Mouse (Mus musculus): Measurements from ENCODE around the gene Fam219a. TPM values are rescaled to one million over a fixed set of nuclear protein-coding genes. Genes with fewer than 3 reads are reported as not detected.

Fam219a gene
- total RNA-seq, 2 experiments from 2014 or later: 199 to 201 TPM

DNA sequence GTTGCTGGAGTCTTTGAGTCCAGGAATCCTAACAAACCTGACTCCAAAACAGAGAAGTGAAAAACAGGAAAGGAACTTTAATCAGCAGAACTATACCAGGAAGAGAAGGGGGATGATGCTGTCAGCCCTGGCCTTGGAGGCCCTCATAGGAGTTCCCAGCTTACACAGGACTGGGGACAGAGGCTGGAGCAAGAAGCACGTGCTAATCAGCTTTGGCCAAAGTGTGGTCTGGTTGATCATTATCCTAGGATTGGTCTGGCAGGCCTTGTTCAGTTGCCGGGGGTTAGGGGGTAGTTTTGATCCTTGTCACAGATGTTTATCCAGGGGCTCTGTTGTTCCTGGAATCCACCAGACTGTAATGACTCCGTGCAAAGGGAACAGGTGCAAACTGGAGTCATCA is 75.0 kb downstream of the Fam219a start:
- DNase-seq (ENCODE audit: extremely low spot score in 1 of 2, low spot score in 2 of 2): no peak
- intact Hi-C loops (cut with DNase I): no loop called here

DNA sequence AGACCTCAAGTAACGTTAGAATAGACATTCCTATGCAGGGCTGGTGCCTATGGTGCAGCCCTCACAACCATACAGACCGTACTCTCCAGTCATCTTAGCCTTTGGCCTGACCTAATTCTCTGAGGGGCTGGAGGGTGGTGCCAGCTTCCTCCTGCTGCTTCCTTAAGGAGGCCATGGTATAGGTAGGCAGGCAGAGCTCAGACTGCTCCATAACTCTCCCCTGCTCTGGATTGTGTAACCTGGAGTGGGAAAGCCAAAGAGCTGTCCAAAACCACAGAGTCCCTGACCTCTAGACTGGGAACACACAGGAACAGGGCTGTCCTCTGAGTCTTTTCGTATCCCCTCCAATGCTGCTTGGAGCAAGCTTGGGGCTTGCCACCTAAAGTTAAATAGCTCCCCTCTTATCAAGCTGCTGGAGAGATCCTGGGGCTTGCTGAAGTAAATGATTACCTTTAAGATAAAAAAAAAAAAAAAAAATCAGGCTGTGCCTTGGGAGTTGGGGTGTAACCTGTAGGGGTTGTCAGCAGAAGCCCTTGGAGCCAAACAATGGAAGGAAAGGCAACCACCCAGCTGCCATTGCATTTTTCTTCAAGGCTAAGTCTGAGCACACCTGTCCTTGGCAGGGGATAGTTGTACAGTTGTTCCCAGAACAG is 75.7 kb downstream of the Fam219a start:
- DNase-seq (ENCODE audit: extremely low spot score in 1 of 2, low spot score in 2 of 2): no peak
- intact Hi-C loops (cut with DNase I): no loop called here

DNA sequence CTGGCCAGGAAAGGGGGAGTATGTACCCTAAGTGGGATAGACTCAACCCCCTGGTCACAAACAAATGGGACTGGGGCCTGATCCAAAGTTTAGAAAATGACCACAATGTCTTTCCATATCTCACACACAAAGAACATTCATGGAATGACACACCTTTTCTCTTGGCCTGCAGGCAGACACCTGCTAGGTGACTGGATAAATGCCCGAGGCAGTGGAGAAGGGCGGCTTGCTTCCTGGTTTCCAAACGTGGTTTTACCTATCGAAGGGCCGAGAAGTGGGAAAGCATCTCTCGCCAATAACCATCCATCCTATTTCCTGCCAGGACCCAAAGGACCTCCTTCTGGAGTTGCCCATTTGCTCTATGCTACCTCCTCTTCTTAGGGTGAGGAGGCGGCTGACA is 76.4 kb downstream of the Fam219a start:
- intact Hi-C loops (cut with DNase I): no loop called here
- DNase-seq (ENCODE audit: extremely low spot score in 1 of 2, low spot score in 2 of 2): no peak

GRCm38 (mm10) chr4:41481601-41482017 is 87.7 kb downstream of the Fam219a start:
- DNase-seq (ENCODE audit: extremely low spot score in 1 of 2, low spot score in 2 of 2): peak; percentile 40 to 62
- intact Hi-C loops (cut with DNase I): no loop called here

DNA sequence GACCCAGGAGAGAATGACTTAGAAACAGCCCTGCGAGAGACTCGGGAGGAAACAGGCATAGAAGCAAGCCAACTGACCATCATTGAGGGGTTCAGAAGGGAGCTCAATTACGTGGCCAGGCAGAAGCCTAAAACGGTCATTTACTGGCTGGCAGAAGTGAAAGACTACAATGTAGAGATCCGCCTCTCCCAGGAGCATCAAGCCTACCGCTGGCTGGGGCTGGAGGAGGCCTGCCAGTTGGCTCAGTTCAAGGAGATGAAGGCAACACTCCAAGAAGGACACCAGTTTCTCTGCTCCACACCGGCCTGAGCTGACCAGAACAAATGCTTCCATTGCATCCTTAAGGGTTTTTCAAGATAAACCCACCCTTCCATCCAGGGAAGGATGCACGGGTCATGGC is 89.1 kb downstream of the Fam219a start:
- DNase-seq (ENCODE audit: extremely low spot score in 1 of 2, low spot score in 2 of 2): peak in 1 of 2 experiments; percentile 31
- intact Hi-C loops (cut with DNase I): no loop called here

DNA sequence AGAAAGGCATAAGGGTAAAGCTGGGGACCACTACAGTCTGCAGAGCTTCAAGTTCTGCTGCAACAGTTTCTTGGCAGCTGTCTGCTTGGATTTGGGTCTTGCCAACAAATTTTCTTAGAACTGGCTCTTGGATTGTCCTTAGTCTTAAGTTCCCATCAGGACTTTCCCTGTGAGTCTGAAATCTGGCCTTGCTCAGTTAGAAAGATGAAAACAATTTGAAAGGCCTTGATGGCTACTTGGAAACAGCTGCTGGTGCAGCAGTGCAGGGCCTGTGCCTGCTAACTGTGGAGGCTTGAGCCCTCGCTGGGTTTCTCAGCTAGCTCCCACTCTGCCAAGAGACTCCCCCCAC is 89.9 kb downstream of the Fam219a start:
- intact Hi-C loops (cut with DNase I): no loop called here

DNA sequence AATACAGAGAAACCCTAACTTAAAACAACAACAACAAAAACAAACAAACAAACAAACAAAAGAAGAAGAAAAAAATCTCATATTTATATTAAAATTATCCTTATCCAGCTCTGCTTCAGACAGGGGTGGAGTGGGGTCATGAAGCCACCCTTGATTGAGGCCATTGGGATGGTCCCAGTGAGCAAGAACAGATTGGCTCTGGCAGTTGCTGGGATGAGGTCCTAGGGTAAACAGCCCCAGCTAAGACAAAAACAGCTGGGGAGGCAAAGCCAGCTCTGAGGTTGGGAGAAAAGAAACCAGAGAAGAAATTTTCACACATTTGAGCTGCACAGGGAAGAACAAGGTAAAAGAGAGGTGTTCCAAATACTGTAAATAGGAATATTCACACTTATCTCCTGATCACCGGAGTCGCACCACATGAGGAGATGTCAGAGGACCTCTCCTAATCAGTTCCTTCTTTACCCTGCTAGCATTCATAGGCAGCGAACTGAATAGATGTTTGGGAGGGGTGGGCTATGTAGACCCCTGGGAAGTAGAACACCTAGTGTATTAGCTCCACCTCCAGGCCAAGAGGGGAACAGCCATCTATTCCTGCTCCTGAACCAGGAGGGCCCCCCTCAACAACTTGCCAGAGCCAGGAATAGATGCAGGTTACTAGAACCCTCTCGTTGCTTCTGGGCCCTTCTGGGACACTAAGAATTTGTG is 90.4 kb downstream of the Fam219a start:
- DNase-seq (ENCODE audit: extremely low spot score in 1 of 2, low spot score in 2 of 2): no peak
- intact Hi-C loops (cut with DNase I): no loop called here

More for the DNA sequence above, 89.9 kb downstream of the Fam219a start:
- no peak for DNase-seq (ENCODE audit: extremely low spot score in 1 of 2, low spot score in 2 of 2)

GRCm38 (mm10) chr4:41477648-41478160 is 91.6 kb downstream of the Fam219a start:
- intact Hi-C loops (cut with DNase I): no loop called here

DNA sequence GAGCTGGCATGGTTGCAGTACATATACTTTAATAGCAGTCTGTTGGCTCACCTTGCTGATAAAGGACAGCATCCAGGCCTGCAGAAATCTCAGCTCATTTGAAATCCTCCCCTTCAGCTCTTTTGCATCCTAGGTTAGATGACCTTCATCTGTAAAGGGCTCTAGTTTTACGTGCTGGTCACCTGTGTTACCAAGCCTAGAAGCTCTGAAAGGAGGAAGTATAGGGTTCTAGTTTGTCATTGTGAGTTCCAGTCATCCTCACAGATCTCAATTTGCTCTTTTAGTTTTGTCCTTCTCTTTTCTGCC is 98.0 kb downstream of the Fam219a start:
- intact Hi-C loops (cut with DNase I): no loop called here
- no peak for DNase-seq (ENCODE audit: extremely low spot score in 1 of 2, low spot score in 2 of 2)

More at GRCm38 (mm10) chr4:41477648-41478160, 91.6 kb downstream of the Fam219a start:
- no peak for DNase-seq (ENCODE audit: extremely low spot score in 1 of 2, low spot score in 2 of 2)

- intact Hi-C loops (cut with DNase I): no loop called here
Observed at GRCm38 (mm10) chr4:41470684-41471383, 98.5 kb downstream of the Fam219a start.

GRCm38 (mm10) chr4:41470051-41470683 is 99.2 kb downstream of the Fam219a start:
- DNase-seq (ENCODE audit: extremely low spot score in 1 of 2, low spot score in 2 of 2): no peak
- intact Hi-C loops (cut with DNase I): no loop called here

More at GRCm38 (mm10) chr4:41470684-41471383, 98.5 kb downstream of the Fam219a start:
- peak in 1 of 2 experiments; percentile 60 for DNase-seq (ENCODE audit: extremely low spot score in 1 of 2, low spot score in 2 of 2)

DNA sequence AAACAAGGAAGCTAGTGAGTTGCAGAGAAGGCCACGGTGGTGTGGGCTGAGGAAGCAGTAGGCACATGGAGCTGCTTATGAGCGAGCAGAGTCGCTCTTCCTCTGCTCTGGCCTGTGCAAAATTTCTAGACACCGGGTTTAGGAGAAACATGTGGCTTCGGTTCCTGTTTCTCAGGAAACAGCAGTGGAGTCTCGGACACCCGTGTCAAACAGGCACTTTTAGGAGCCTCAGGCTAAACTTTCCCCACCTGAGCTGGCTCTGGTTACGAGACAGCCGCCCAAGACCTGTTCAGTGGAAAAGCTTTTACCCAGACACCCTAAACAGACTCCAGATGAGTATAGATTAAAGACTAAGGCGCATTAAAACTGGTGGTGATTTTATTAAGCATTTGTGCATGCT is 100.1 kb downstream of the Fam219a start:
- intact Hi-C loops (cut with DNase I): loop anchor here (2.0 to 5.0 kb wide), 3 partner anchors 38 to 240 kb away; no protein-coding TSS in a partner anchor

DNA sequence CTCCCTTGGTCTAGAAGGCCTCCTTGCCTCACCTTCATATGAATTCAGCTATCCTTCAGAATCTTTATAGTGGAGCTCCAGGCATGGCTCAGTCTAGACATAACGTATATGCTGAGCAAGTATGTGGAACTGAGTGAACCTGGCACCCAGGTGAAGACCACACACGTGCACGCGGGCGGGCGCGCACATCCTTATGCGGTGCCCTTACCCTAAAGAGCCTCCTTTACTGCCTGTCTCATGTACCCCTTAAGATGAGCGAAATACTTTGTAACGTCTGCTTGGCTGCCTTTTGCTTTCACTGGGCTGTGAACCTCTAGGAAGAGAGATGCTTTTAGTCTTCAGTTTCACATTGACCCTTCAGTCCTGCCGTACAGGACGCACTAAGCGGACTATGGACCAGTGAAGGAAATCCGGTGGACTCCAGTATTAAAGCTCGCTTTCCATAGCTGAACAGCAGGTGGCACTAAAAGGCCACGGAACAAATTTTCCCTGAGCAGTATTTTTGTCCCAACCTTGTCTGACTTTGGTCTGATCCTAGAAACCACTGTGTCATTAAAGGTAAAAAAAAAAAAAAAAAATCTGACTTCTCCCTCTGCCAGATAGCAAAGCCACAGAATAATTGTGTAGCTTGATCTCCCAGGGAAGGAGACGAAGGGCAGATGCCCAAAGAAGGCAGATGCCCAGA is 100.8 kb downstream of the Fam219a start:
- intact Hi-C loops (cut with DNase I): loop anchor here (2.0 to 5.0 kb wide), 3 partner anchors 39 to 240 kb away; no protein-coding TSS in a partner anchor
- DNase-seq (ENCODE audit: extremely low spot score in 1 of 2, low spot score in 2 of 2): peak; percentile 58 to 62

More for the DNA sequence above, 100.1 kb downstream of the Fam219a start:
- no peak for DNase-seq (ENCODE audit: extremely low spot score in 1 of 2, low spot score in 2 of 2)

Other genes with a start within 250 kb of the Fam219a start
- gene Ubap1, start 220.5 kb downstream of the Fam219a start, total RNA-seq (2021): 10 to 100 TPM; 41.6 to 42.7 TPM
- gene Kif24, start 104.7 kb downstream of the Fam219a start, total RNA-seq (2021): 1 to 10 TPM; 1.5 to 1.6 TPM
- 10 to 100 TPM; 32.8 to 34.8 TPM for gene Nudt2, start 104.4 kb downstream of the Fam219a start, total RNA-seq (2021)
- 10 to 100 TPM; 33.6 to 37.4 TPM for gene AI464131, start 66.5 kb downstream of the Fam219a start, total RNA-seq (2021)
- 10 to 100 TPM in 1 of 2 experiments, 1 to 10 TPM in 1; 8.3 to 11.4 TPM for gene 1110017D15Rik, start 52.2 kb downstream of the Fam219a start, total RNA-seq (2021)
- gene Dnaic1, start 237 bp upstream of the Fam219a start, total RNA-seq (2021): 1 to 10 TPM; 4.2 to 5.4 TPM
- 10 to 100 TPM; 61.8 to 62.2 TPM for gene Enho, start 70.8 kb upstream of the Fam219a start, total RNA-seq (2021)
- 10 to 100 TPM; 57.4 to 75.1 TPM for gene Cntfr, start 127.6 kb upstream of the Fam219a start, total RNA-seq (2021)
- gene Il11ra1, start 130.5 kb upstream of the Fam219a start, total RNA-seq (2021): 10 to 100 TPM; 19.1 to 24.3 TPM
- 10 to 100 TPM; 28.4 to 30.3 TPM for gene Rpp25l, start 144.0 kb upstream of the Fam219a start, total RNA-seq (2021)
- gene Dctn3, start 153.6 kb upstream of the Fam219a start, total RNA-seq (2021): 100 to 1,000 TPM; 181 to 196 TPM
- gene Arid3c, start 161.6 kb upstream of the Fam219a start, total RNA-seq (2021): under 1 TPM; 0.19 to 0.83 TPM
- gene Galt, start 185.7 kb upstream of the Fam219a start, total RNA-seq (2021): 10 to 100 TPM; 93.6 to 94.7 TPM
- 10 to 100 TPM; 55.8 to 70.4 TPM for gene Sigmar1, start 186.6 kb upstream of the Fam219a start, total RNA-seq (2021)
- 100 to 1,000 TPM; 263 to 283 TPM for gene Ccl27a, start 204.7 kb upstream of the Fam219a start, total RNA-seq (2021)